Mouse (Mus musculus) liver, adult 2 months (tissue): ENCODE results near the gene Hoxc8.

Source experiments
- CTCF ChIP-seq: fragments of 200-500 bp; IDR thresholded peaks from 2 replicates; pipeline ENCODE4 v1.5.1; 2011; ENCODE audit warnings: low read depth, low read length, control low read depth
- POLR2A ChIP-seq: fragments of 200-500 bp; IDR thresholded peaks from 2 replicates; pipeline ENCODE4 v1.6.1; 2011; ENCODE audit warnings: low read length, control low read depth; ENCODE audit not compliant: insufficient read depth; ENCODE audit errors: extremely low read depth

- TF ChIP-seq CTCF (no peak), POLR2A (no peak)
These were observed 36.8 kb upstream of the Hoxc8 start for GRCm38 (mm10) chr15:102953561-102953960.
